8 mouse cellular contexts compared by ENCODE assay signal in genomic region chr13:109776116-109776515, GRCm38 (mm10).
DNase-seq lines count a peak whose midpoint lies in the region; ATAC-seq and TF ChIP-seq lines count a peak whose summit lies in the region.

No protein-coding gene starts in this region.

- H3ac ChIP-seq in myocyte (ENCODE audit: control insufficient read depth, insufficient read length) = no peak overlapping the region

- H3K9ac ChIP-seq in heart, embryonic 11.5 days (ENCODE audit: low read depth, low read length) = peak overlapping the region; percentile 59; the same call in 1 of the 2 replicates
- peak overlapping the region; percentile 37 for H3K9ac ChIP-seq in kidney, embryonic 16.5 days (replicated peaks; ENCODE audit: low read length)
- H3K9ac ChIP-seq in liver, adult 2 months (ENCODE audit: low read depth, low read length) = no peak overlapping the region; the same call in 1 of the 2 replicates

- H3K36me3 ChIP-seq in erythroblast, embryonic 14.5 days (ENCODE audit: control insufficient read depth) = peaks cover 23% of the 10 kb centered on the region
- 0 out of 2 replicates have a peak, but pooled peaks cover 2% of the 10 kb centered on the region for H3K36me3 ChIP-seq in heart, embryonic 11.5 days (ENCODE audit: control insufficient read depth, insufficient read depth, low read length)
- no peaks in the 10 kb centered on the region for H3K36me3 ChIP-seq in kidney, embryonic 16.5 days (ENCODE audit: insufficient read depth, low read length)
- no peaks in the 10 kb centered on the region; the same call in 1 of the 2 replicates for H3K36me3 ChIP-seq in liver, adult 2 months (ENCODE audit: control insufficient read depth, insufficient read depth, low read length)
- peaks cover 14% of the 10 kb centered on the region for H3K36me3 ChIP-seq in myocyte (ENCODE audit: control insufficient read depth, insufficient read depth)
- no peaks in the 10 kb centered on the region for H3K36me3 ChIP-seq in splenic B cell, adult 2 months (ENCODE audit: control insufficient read depth, insufficient read depth, low read length, poor library complexity, severe bottlenecking)

- no peaks in the 10 kb centered on the region for H3K9me3 ChIP-seq in erythroblast, embryonic 14.5 days (ENCODE audit: control insufficient read depth, low read length)
- H3K9me3 ChIP-seq in heart, embryonic 11.5 days (replicated peaks; ENCODE audit: control insufficient read depth, low read length) = no peaks in the 10 kb centered on the region
- H3K9me3 ChIP-seq in kidney, embryonic 16.5 days (ENCODE audit: low read length) = no peaks in the 10 kb centered on the region

- peak overlapping the region; percentile 21 for H3K4me3 ChIP-seq in erythroblast, embryonic 14.5 days (replicated peaks)
- H3K4me3 ChIP-seq in heart, embryonic 11.5 days (ENCODE audit: low read depth, low read length) = peak overlapping the region; percentile 27; the same call in 1 of the 2 replicates
- H3K4me3 ChIP-seq in kidney, embryonic 16.5 days (ENCODE audit: low read length) = peak overlapping the region; percentile 15; the same call in 1 of the 2 replicates
- no peak overlapping the region for H3K4me3 ChIP-seq in liver, adult 2 months (ENCODE audit: insufficient read depth, low read depth, low read length)
- H3K4me3 ChIP-seq in myocyte = no peak overlapping the region

- TF ChIP-seq POLR2A in liver, adult 2 months (IDR thresholded peaks at IDR 0.05; ENCODE audit: extremely low read depth, insufficient read depth, low read length) = no peak
- no peak for TF ChIP-seq POLR2A in myocyte (IDR thresholded peaks at IDR 0.05; ENCODE audit: insufficient read length, low read depth)

- H3K4me1 ChIP-seq in erythroblast, embryonic 14.5 days (ENCODE audit: control insufficient read depth) = peaks cover 17% of the 10 kb centered on the region
- peaks cover 15% of the 10 kb centered on the region for H3K4me1 ChIP-seq in heart, embryonic 11.5 days (ENCODE audit: control insufficient read depth, insufficient read depth, low read length)
- peaks cover 14% of the 10 kb centered on the region for H3K4me1 ChIP-seq in kidney, embryonic 16.5 days (ENCODE audit: insufficient read depth, low read length)
- peaks cover 2% of the 10 kb centered on the region for H3K4me1 ChIP-seq in liver, adult 2 months (ENCODE audit: control insufficient read depth, insufficient read depth, low read length)

- 3% methylated on average over 11 of the region's 11 CpGs for WGBS in heart, embryonic 11.5 days (ENCODE audit: insufficient replicate concordance)
- 3% methylated on average over 11 of the region's 11 CpGs for WGBS in kidney, embryonic 16.5 days
- 4% methylated on average over 11 of the region's 11 CpGs for WGBS in liver, adult 2 months

- TF ChIP-seq CTCF in liver, adult 2 months (IDR thresholded peaks at IDR 0.05; ENCODE audit: low read depth, low read length) = peak; percentile 83

- H3K79me2 ChIP-seq in liver, adult 2 months (ENCODE audit: control insufficient read depth, insufficient read depth, low read length) = no peaks in the 10 kb centered on the region
- peaks cover 4% of the 10 kb centered on the region for H3K79me2 ChIP-seq in myocyte (ENCODE audit: control insufficient read depth, insufficient read depth)

- H3K4me2 ChIP-seq in heart, embryonic 11.5 days = peak overlapping the region; percentile 66
- H3K4me2 ChIP-seq in kidney, embryonic 16.5 days (replicated peaks; ENCODE audit: low read depth, low read length) = peak overlapping the region; percentile 53
- peak overlapping the region; percentile 81 for H3K4me2 ChIP-seq in myocyte (ENCODE audit: low read depth)

- ATAC-seq in heart, embryonic 11.5 days (replicated peaks; ENCODE audit: insufficient number of reproducible peaks, low FRiP score, low TSS enrichment) = peak; percentile 86
- peak; percentile 94 for ATAC-seq in kidney, embryonic 16.5 days (ENCODE audit: low FRiP score, low TSS enrichment)

- no peaks in the 10 kb centered on the region for H3K27me3 ChIP-seq in erythroblast, embryonic 14.5 days (ENCODE audit: control insufficient read depth)
- no peaks in the 10 kb centered on the region for H3K27me3 ChIP-seq in heart, embryonic 11.5 days (ENCODE audit: control insufficient read depth, insufficient read depth, low read length)
- no peaks in the 10 kb centered on the region for H3K27me3 ChIP-seq in kidney, embryonic 16.5 days (ENCODE audit: insufficient read depth, low read length)
- H3K27me3 ChIP-seq in liver, adult 2 months (ENCODE audit: control insufficient read depth, insufficient read depth, low read length) = no peaks in the 10 kb centered on the region
- H3K27me3 ChIP-seq in myocyte (ENCODE audit: control insufficient read depth, insufficient read depth, insufficient read length) = no peaks in the 10 kb centered on the region
- H3K27me3 ChIP-seq in splenic B cell, adult 2 months (ENCODE audit: control insufficient read depth, insufficient read depth, low read length, poor library complexity, severe bottlenecking) = no peaks in the 10 kb centered on the region

- DNase-seq in B cell, adult 2 months = peak; percentile 93 to 95
- DNase-seq in brain, adult 2 months (ENCODE audit: low read depth, low spot score) = peak; percentile 95
- DNase-seq in liver, adult 2 months (ENCODE audit: extremely low read depth, low read depth, low spot score) = peak; percentile 68
- DNase-seq in splenic B cell, adult 2 months (ENCODE audit: low read depth, low spot score) = peak; percentile 95

- H3K27ac ChIP-seq in heart, embryonic 11.5 days (ENCODE audit: low read depth, low read length) = no peak overlapping the region; the same call in 1 of the 2 replicates
- H3K27ac ChIP-seq in kidney, embryonic 16.5 days (ENCODE audit: low read length) = no peak overlapping the region
- no peak overlapping the region for H3K27ac ChIP-seq in liver, adult 2 months (replicated peaks; ENCODE audit: insufficient read depth, low read depth, low read length)

TF ChIP-seq in myocyte, 11 proteins besides CTCF, POLR2A, EP300 and RAD21:
- no peak for TF ChIP-seq TCF12 (IDR thresholded peaks at IDR 0.05; ENCODE audit: insufficient read depth, poor library complexity, severe bottlenecking)
- TF ChIP-seq USF1 (IDR thresholded peaks at IDR 0.05; ENCODE audit: low read depth) = no peak
- TF ChIP-seq REST (IDR thresholded peaks at IDR 0.05; ENCODE audit: insufficient read depth, insufficient read length) = no peak
- TF ChIP-seq MYOG (IDR thresholded peaks at IDR 0.05; ENCODE audit: control insufficient read depth in 1 of 3, insufficient read depth in 1 of 3, insufficient read length in 2 of 3, low read depth in 2 of 3) = no peak
- no peak for TF ChIP-seq CEBPB (IDR thresholded peaks at IDR 0.05; ENCODE audit: insufficient read depth, poor library complexity, severe bottlenecking)
- TF ChIP-seq SRF (IDR thresholded peaks at IDR 0.05; ENCODE audit: control insufficient read depth, insufficient read length, low read depth) = no peak
- no peak for TF ChIP-seq TCF3 (IDR thresholded peaks at IDR 0.05; ENCODE audit: insufficient read length, low read depth)
- TF ChIP-seq POLR2AphosphoS2 (IDR thresholded peaks at IDR 0.05; ENCODE audit: insufficient read length, low read depth) = no peak

Comparison
In these comparisons a context has a peak if more than half of its experiments do, and no peak if none do; other contexts are left out.
1. H3K4me3 ChIP-seq: peak in erythroblast, embryonic 14.5 days (single experiment), heart, embryonic 11.5 days (single experiment) and kidney, embryonic 16.5 days (single experiment); none in liver, adult 2 months (single experiment) and myocyte (single experiment).
2. Peak in every context shown above with its lines, with median percentiles within 50 percentile points of each other: DNase-seq and H3K4me2 ChIP-seq.